Mouse (Mus musculus): Measurements from ENCODE around the gene Vwa3b.

The Vwa3b gene

GRCm38 (mm10) chr1:37122798-37123197 is 96.4 kb downstream of the Vwa3b start:
- peak; percentile 59 for DNase-seq (ENCODE audit: low spot score)

GRCm38 (mm10) chr1:37124696-37125349 is 98.4 kb downstream of the Vwa3b start:
- DNase-seq (ENCODE audit: low spot score) = no peak

- DNase-seq (ENCODE audit: low spot score) = no peak
Observed at GRCm38 (mm10) chr1:37130012-37130570, 103.7 kb downstream of the Vwa3b start.

- DNase-seq (ENCODE audit: low spot score) = no peak
Observed at GRCm38 (mm10) chr1:37131146-37131545, 104.8 kb downstream of the Vwa3b start.

GRCm38 (mm10) chr1:37132433-37132832 is 106.0 kb downstream of the Vwa3b start:
- DNase-seq (ENCODE audit: low spot score) = no peak

- peak; percentile 56 for DNase-seq (ENCODE audit: low spot score)
Observed at GRCm38 (mm10) chr1:37145966-37146365, 119.6 kb downstream of the Vwa3b start.

- no peak for DNase-seq (ENCODE audit: low spot score)
Observed at GRCm38 (mm10) chr1:37149866-37150265, 123.5 kb downstream of the Vwa3b start.

GRCm38 (mm10) chr1:37151896-37152295 is 125.5 kb downstream of the Vwa3b start:
- DNase-seq (ENCODE audit: low spot score) = no peak

GRCm38 (mm10) chr1:37166066-37166465 is 139.7 kb downstream of the Vwa3b start:
- peak; percentile 27 for DNase-seq (ENCODE audit: low spot score)

GRCm38 (mm10) chr1:37167918-37168317 is 141.5 kb downstream of the Vwa3b start:
- no peak for DNase-seq (ENCODE audit: low spot score)

GRCm38 (mm10) chr1:37177874-37178273 is 151.5 kb downstream of the Vwa3b start:
- DNase-seq (ENCODE audit: low spot score) = no peak

- no peak for DNase-seq (ENCODE audit: low spot score)
Observed at GRCm38 (mm10) chr1:37179852-37180251, 153.5 kb downstream of the Vwa3b start.

GRCm38 (mm10) chr1:37187050-37187449 is 160.7 kb downstream of the Vwa3b start:
- no peak for DNase-seq (ENCODE audit: low spot score)

GRCm38 (mm10) chr1:37194607-37195006 is 168.2 kb downstream of the Vwa3b start:
- DNase-seq (ENCODE audit: low spot score) = no peak

- no peak for DNase-seq (ENCODE audit: low spot score)
Observed at GRCm38 (mm10) chr1:37201406-37201805, 175.0 kb downstream of the Vwa3b start.

- DNase-seq (ENCODE audit: low spot score) = no peak
Observed at GRCm38 (mm10) chr1:37207743-37208142, 181.3 kb downstream of the Vwa3b start.

- DNase-seq (ENCODE audit: low spot score) = no peak
Observed at GRCm38 (mm10) chr1:37212375-37212774, 186.0 kb downstream of the Vwa3b start.

- peak; percentile 93 for DNase-seq (ENCODE audit: low spot score)
Observed at GRCm38 (mm10) chr1:37214144-37214543, 187.7 kb downstream of the Vwa3b start, which contains the start of gene Cnga3. Cnga3 (plus strand) TSS chr1:37214434.

GRCm38 (mm10) chr1:37218386-37218785 is 192.0 kb downstream of the Vwa3b start:
- no peak for DNase-seq (ENCODE audit: low spot score)

- DNase-seq (ENCODE audit: low spot score) = no peak
Observed at GRCm38 (mm10) chr1:37219593-37219992, 193.2 kb downstream of the Vwa3b start.

- peak; percentile 99 for DNase-seq (ENCODE audit: low spot score)
Observed at GRCm38 (mm10) chr1:37220134-37220907, 193.9 kb downstream of the Vwa3b start.

- peak; percentile 86 for DNase-seq (ENCODE audit: low spot score)
Observed at GRCm38 (mm10) chr1:37222002-37222401, 195.6 kb downstream of the Vwa3b start.

GRCm38 (mm10) chr1:37230404-37230803 is 204.0 kb downstream of the Vwa3b start:
- DNase-seq (ENCODE audit: low spot score) = peak; percentile 40
